9 mouse cellular contexts compared by ENCODE assay signal in the genomic region with DNA sequence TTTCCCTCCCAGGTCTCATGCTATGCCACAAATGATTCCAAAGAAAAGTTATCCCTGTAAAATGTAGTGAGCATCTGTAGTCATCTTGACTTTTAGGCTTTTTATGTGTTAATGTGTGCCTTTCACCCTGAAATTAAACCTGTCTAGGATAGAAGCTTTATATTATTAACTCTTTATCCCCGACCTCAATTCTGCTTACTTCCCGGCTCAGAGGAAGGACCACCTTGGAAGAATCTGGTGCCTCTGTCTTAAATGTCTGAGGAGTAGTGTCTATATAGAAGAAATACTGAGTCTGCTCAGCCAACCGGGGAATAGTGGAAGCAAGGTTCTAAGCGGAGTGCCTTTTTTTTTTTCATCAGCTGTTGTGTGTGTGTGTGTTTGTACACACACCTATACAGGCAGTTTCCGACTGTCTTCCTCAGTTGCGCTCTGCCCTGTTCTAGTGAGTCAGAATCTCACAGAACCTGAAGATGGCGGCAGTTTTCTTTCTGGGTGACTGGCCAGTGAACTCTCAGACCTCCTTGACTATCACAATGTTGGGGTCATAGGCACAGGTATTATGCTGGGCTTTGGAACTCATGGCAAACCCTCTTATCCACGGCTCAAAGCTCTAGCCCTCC. TPM values are rescaled to one million over a fixed set of nuclear protein-coding genes. Genes with fewer than 3 reads are reported as not detected.
DNase-seq lines count a peak whose midpoint lies in the region; ATAC-seq and TF ChIP-seq lines count a peak whose summit lies in the region.
"Had no signal": no experiment of that assay in that cellular context is flagged by ENCODE, and none has a peak within 500 bp of the region (broad histone marks: within the 10 kb centered on the region; RNA-seq: fewer than 3 reads in every experiment).

No protein-coding gene starts in this region.

- peak overlapping the region; percentile 96 for H3K9ac ChIP-seq in CH12.LX (ENCODE audit: insufficient read depth, low read depth)
- peak overlapping the region; percentile 70 for H3K9ac ChIP-seq in heart, postnatal 0 days (replicated peaks; ENCODE audit: low read depth, low read length)
- H3K9ac ChIP-seq in midbrain, embryonic 12.5 days (replicated peaks) = peak overlapping the region; percentile 82

- intact Hi-C loops in heart, postnatal 25 days (cut with DNase I) = no loop called here
- intact Hi-C loops in left cerebral cortex, postnatal 25 days (cut with DNase I) = no loop called here

- H3K9me3 ChIP-seq in CH12.LX (replicated peaks; ENCODE audit: low read length) = no peaks in the 10 kb centered on the region
- no peaks in the 10 kb centered on the region for H3K9me3 ChIP-seq in heart, postnatal 0 days (replicated peaks; ENCODE audit: control insufficient read depth, low read length)
- H3K9me3 ChIP-seq in midbrain, embryonic 12.5 days = peaks cover 2% of the 10 kb centered on the region; the same call in 1 of the 2 replicates

- peaks cover 12 to 37% of the 10 kb centered on the region in 2 experiments for H3K4me1 ChIP-seq in CH12.LX (ENCODE audit: control insufficient read depth in 1 of 2, insufficient read depth in 2 of 2)
- peaks cover 11% of the 10 kb centered on the region for H3K4me1 ChIP-seq in heart, postnatal 0 days (ENCODE audit: control insufficient read depth, insufficient read depth)
- peaks cover 36% of the 10 kb centered on the region for H3K4me1 ChIP-seq in midbrain, embryonic 12.5 days

- TF ChIP-seq CTCF in CH12.LX (conservative IDR thresholded peaks at IDR 0.05 in 1 of 2, IDR thresholded peaks at IDR 0.05 in 1 of 2; ENCODE audit: low read depth in 2 of 2, low read length in 2 of 2) = peak in 1 of 2 experiments; percentile 48; a peak in 2 of 4 replicates
- TF ChIP-seq CTCF in heart, postnatal 0 days (IDR thresholded peaks at IDR 0.05; ENCODE audit: low read depth) = no peak

- dilution Hi-C loops in CH12.LX (cut with MboI; ENCODE audit: extremely low pct_ligation_motif_present, extremely low pct_unique_long_range_greater_than_20kb, low sequenced_read_pairs) = no loop called here

- 59% methylated on average over 8 of the region's 8 CpGs for WGBS in heart, postnatal 0 days
- WGBS in midbrain, embryonic 12.5 days = 35% methylated on average over 8 of the region's 8 CpGs

- in situ Hi-C loops in CH12.LX (cut with MboI; ENCODE audit: low pct_ligation_motif_present, low pct_unique_long_range_greater_than_20kb, low sequenced_read_pairs) = loop anchor here (25.0 kb wide), 1 partner anchor 798 kb away; no protein-coding TSS in a partner anchor

- peak; percentile 43 for TF ChIP-seq RAD21 in CH12.LX (IDR thresholded peaks at IDR 0.05; ENCODE audit: low read depth, low read length)

- H3K4me3 ChIP-seq in CH12.LX (replicated peaks in 1 of 3; ENCODE audit: low read depth in 2 of 3, low read length in 2 of 3, poor library complexity in 1 of 3) = peak overlapping the region; percentile 88 to 100 (median 96)
- H3K4me3 ChIP-seq in heart, postnatal 0 days (ENCODE audit: low read depth, low read length) = peak overlapping the region; percentile 73
- peak overlapping the region; percentile 70 for H3K4me3 ChIP-seq in midbrain, embryonic 12.5 days

- DNase-seq in heart, adult 11 months = peak; percentile 58
- DNase-seq in heart, postnatal 25 days (ENCODE audit: low spot score) = no peak
- DNase-seq in CH12.LX (ENCODE audit: extremely low read depth) = peak; percentile 61
- DNase-seq in heart, postnatal 0 days (ENCODE audit: low spot score) = no peak
- DNase-seq in natural killer cell, adult 2 months (ENCODE audit: low spot score in 2 of 2) = no peak
- DNase-seq in right cerebral cortex, postnatal 10 days (ENCODE audit: low spot score in 2 of 2) = no peak
- DNase-seq in left cerebral cortex, postnatal 25 days (ENCODE audit: low spot score in 2 of 2) = no peak

- no peak for ATAC-seq in heart, postnatal 0 days (ENCODE audit: insufficient read depth, low read depth)
- no peak for ATAC-seq in midbrain, embryonic 12.5 days (ENCODE audit: low FRiP score, low read depth)

- no peak for TF ChIP-seq POLR2A in CH12.LX (IDR thresholded peaks at IDR 0.05; ENCODE audit: low read depth, low read length)

- H3K4me2 ChIP-seq in CH12.LX (ENCODE audit: insufficient read depth, low read depth, poor library complexity, severe bottlenecking) = peak overlapping the region; percentile 62
- peak overlapping the region; percentile 91 for H3K4me2 ChIP-seq in heart, postnatal 0 days (ENCODE audit: low read depth, low read length)
- H3K4me2 ChIP-seq in midbrain, embryonic 12.5 days (replicated peaks) = peak overlapping the region; percentile 90

- peaks cover 6% of the 10 kb centered on the region for H3K79me2 ChIP-seq in CH12.LX (replicated peaks; ENCODE audit: control insufficient read depth, extremely low read depth, insufficient read depth, poor library complexity, severe bottlenecking)

- peaks cover 0 to 30% of the 10 kb centered on the region in 2 experiments for H3K36me3 ChIP-seq in CH12.LX (replicated peaks in 1 of 2; ENCODE audit: control insufficient read depth in 1 of 2, insufficient read depth in 1 of 2, low read length in 1 of 2)
- no peaks in the 10 kb centered on the region for H3K36me3 ChIP-seq in heart, postnatal 0 days (replicated peaks; ENCODE audit: control insufficient read depth, insufficient read depth, low read length)
- H3K36me3 ChIP-seq in midbrain, embryonic 12.5 days = peaks cover 5% of the 10 kb centered on the region

- H3K27ac ChIP-seq in CH12.LX (ENCODE audit: insufficient read depth, low read depth) = peak overlapping the region; percentile 72
- no peak overlapping the region for H3K27ac ChIP-seq in heart, postnatal 0 days (ENCODE audit: low read depth)
- H3K27ac ChIP-seq in midbrain, embryonic 12.5 days (replicated peaks) = no peak overlapping the region

- TF ChIP-seq EP300 in CH12.LX (IDR thresholded peaks at IDR 0.05; ENCODE audit: low read length) = no peak
- no peak for TF ChIP-seq EP300 in heart, postnatal 0 days (IDR thresholded peaks at IDR 0.05; ENCODE audit: low read depth)

- no peaks in the 10 kb centered on the region for H3K27me3 ChIP-seq in CH12.LX (replicated peaks)
- H3K27me3 ChIP-seq in heart, postnatal 0 days (ENCODE audit: control insufficient read depth, insufficient read depth, low read length) = no peaks in the 10 kb centered on the region
- H3K27me3 ChIP-seq in midbrain, embryonic 12.5 days = no peaks in the 10 kb centered on the region
- H3K27me3 ChIP-seq: Patski had no signal

TF ChIP-seq in CH12.LX, 34 proteins besides CTCF, POLR2A, EP300 and RAD21 (continues in another document):
- no peak for TF ChIP-seq SMC3 (IDR thresholded peaks at IDR 0.05; ENCODE audit: low read depth, low read length)
- no peak for TF ChIP-seq E2F4 (IDR thresholded peaks at IDR 0.05; ENCODE audit: insufficient replicate concordance, low read depth, low read length)
- no peak for TF ChIP-seq ETS1 (conservative IDR thresholded peaks at IDR 0.05; ENCODE audit: low read depth, low read length)
- no peak for TF ChIP-seq MYC (IDR thresholded peaks at IDR 0.05; ENCODE audit: low read depth, low read length)
- no peak for TF ChIP-seq MAX (IDR thresholded peaks at IDR 0.05; ENCODE audit: low read length)
- TF ChIP-seq ZMIZ1 (IDR thresholded peaks at IDR 0.05; ENCODE audit: low read depth, low read length) = no peak
- TF ChIP-seq ZKSCAN1 (IDR thresholded peaks at IDR 0.05; ENCODE audit: borderline replicate concordance, low read depth, low read length) = no peak
- TF ChIP-seq BHLHE40 (IDR thresholded peaks at IDR 0.05; ENCODE audit: low read depth, low read length) = 0 out of 2 replicates have a peak, but pooled peaks have one; percentile 11
- peak; percentile 73 for TF ChIP-seq ZNF384 (IDR thresholded peaks at IDR 0.05; ENCODE audit: low read depth, low read length)
- peak; percentile 47; the same call in 1 of the 2 replicates for TF ChIP-seq MAZ (IDR thresholded peaks at IDR 0.05; ENCODE audit: low read depth, low read length)
- TF ChIP-seq MAFK (IDR thresholded peaks at IDR 0.05; ENCODE audit: insufficient replicate concordance, low read length) = no peak
- 0 out of 2 replicates have a peak, but pooled peaks have one; percentile 12 for TF ChIP-seq NRF1 (IDR thresholded peaks at IDR 0.05; ENCODE audit: low read depth, low read length)
- no peak for TF ChIP-seq MEF2A (IDR thresholded peaks at IDR 0.05; ENCODE audit: borderline replicate concordance, low read depth, low read length)
- no peak for TF ChIP-seq POLR2AphosphoS2 (IDR thresholded peaks at IDR 0.05; ENCODE audit: low read depth, low read length)
- TF ChIP-seq UBTF (IDR thresholded peaks at IDR 0.05; ENCODE audit: low read depth, low read length) = no peak
- TF ChIP-seq ZC3H11A (IDR thresholded peaks at IDR 0.05; ENCODE audit: low read depth, low read length) = no peak
- TF ChIP-seq JUN (IDR thresholded peaks at IDR 0.05; ENCODE audit: insufficient read depth, low read depth, low read length) = no peak
- TF ChIP-seq USF2 (conservative IDR thresholded peaks at IDR 0.05; ENCODE audit: low read depth, low read length) = no peak
- TF ChIP-seq KAT2A (IDR thresholded peaks at IDR 0.05; ENCODE audit: insufficient replicate concordance, low read length) = no peak
- no peak for TF ChIP-seq USF1 (IDR thresholded peaks at IDR 0.05; ENCODE audit: low read depth, low read length)
- peak; percentile 63; the same call in 1 of the 2 replicates for TF ChIP-seq NELFE (IDR thresholded peaks at IDR 0.05; ENCODE audit: low read depth, low read length)

RNA-seq across cellular contexts. Expression of gene Tdp1, which starts 1.1 kb away (rescaled TPM):
- total RNA-seq in heart, postnatal 25 days (2021) = 10 to 100 TPM in 1 of 2 experiments, 1 to 10 TPM in 1; 8.8 to 10.1 TPM
- total RNA-seq in CH12.LX (2012; rRNA removed) (23.4 and 27.4 TPM in 2 replicates), CH12.LX (2014; rRNA removed) (16.1 and 16.9 TPM in 2 replicates)
- polyA plus RNA-seq in CH12.LX (2012; ENCODE audit: insufficient read length, low read depth) = 48.3 and 53.7 TPM in 2 replicates
- total RNA-seq in heart, postnatal 0 days (2014; rRNA removed; ENCODE audit: low replicate concordance) = 5.2 and 8.8 TPM in 2 replicates
- polyA plus RNA-seq in heart, postnatal 0 days (2015; fragmentation: Nextera tagmentation; extraction: Ambion mirVana) = 13.7 and 14.9 TPM in 2 replicates
- polyA plus RNA-seq in midbrain, embryonic 12.5 days (2016; fragmentation: Nextera tagmentation; extraction: Ambion mirVana) = 68.4 and 71.5 TPM in 2 replicates
- 10 to 100 TPM; 24.6 to 25.0 TPM for total RNA-seq in left cerebral cortex, postnatal 25 days (2021)

RNA-seq across cellular contexts. Expression of gene Efcab11, which starts 1.2 kb away (rescaled TPM):
- under 1 TPM in 1 of 2 experiments, not detected in 1; 0.20 TPM for total RNA-seq in heart, postnatal 25 days (2021)
- total RNA-seq in CH12.LX (2012; rRNA removed) = 6.6 and 7.9 TPM in 2 replicates
- 11.1 and 12.2 TPM in 2 replicates for total RNA-seq in CH12.LX (2014; rRNA removed)
- polyA plus RNA-seq in CH12.LX (2012; ENCODE audit: insufficient read length, low read depth) = 6.6 and 8.0 TPM in 2 replicates
- 2.2 and 13.1 TPM in 2 replicates for total RNA-seq in heart, postnatal 0 days (2014; rRNA removed; ENCODE audit: low replicate concordance)
- polyA plus RNA-seq in heart, postnatal 0 days (2015; fragmentation: Nextera tagmentation; extraction: Ambion mirVana) = 4.0 and 4.2 TPM in 2 replicates
- 16.7 and 17.4 TPM in 2 replicates for polyA plus RNA-seq in midbrain, embryonic 12.5 days (2016; fragmentation: Nextera tagmentation; extraction: Ambion mirVana)
- total RNA-seq in left cerebral cortex, postnatal 25 days (2021) = under 1 TPM in 1 of 2 experiments, not detected in 1; 0.55 TPM

Comparison
In these comparisons a context has a peak if more than half of its experiments do, and no peak if none do; other contexts are left out.
1. DNase-seq: peak in heart, adult 11 months (single experiment) and CH12.LX (single experiment); none in heart, postnatal 25 days (single experiment), heart, postnatal 0 days (single experiment), natural killer cell, adult 2 months (0 of 2), right cerebral cortex, postnatal 10 days (0 of 2) and left cerebral cortex, postnatal 25 days (0 of 2).
2. Peak in every context shown above with its lines, with median percentiles within 50 percentile points of each other: H3K4me2 ChIP-seq, H3K4me3 ChIP-seq and H3K9ac ChIP-seq.